Mouse (Mus musculus) kidney, adult 9 months (tissue): Measurements from ENCODE around the gene Swsap1.
A peak's percentile ranks its signal among the peaks of the same experiment; 100 is the strongest.

Experiments used
- DNase-seq: peaks from one replicate; pipeline ENCODE4 v3.0.0; 2022

The Swsap1 gene

DNA sequence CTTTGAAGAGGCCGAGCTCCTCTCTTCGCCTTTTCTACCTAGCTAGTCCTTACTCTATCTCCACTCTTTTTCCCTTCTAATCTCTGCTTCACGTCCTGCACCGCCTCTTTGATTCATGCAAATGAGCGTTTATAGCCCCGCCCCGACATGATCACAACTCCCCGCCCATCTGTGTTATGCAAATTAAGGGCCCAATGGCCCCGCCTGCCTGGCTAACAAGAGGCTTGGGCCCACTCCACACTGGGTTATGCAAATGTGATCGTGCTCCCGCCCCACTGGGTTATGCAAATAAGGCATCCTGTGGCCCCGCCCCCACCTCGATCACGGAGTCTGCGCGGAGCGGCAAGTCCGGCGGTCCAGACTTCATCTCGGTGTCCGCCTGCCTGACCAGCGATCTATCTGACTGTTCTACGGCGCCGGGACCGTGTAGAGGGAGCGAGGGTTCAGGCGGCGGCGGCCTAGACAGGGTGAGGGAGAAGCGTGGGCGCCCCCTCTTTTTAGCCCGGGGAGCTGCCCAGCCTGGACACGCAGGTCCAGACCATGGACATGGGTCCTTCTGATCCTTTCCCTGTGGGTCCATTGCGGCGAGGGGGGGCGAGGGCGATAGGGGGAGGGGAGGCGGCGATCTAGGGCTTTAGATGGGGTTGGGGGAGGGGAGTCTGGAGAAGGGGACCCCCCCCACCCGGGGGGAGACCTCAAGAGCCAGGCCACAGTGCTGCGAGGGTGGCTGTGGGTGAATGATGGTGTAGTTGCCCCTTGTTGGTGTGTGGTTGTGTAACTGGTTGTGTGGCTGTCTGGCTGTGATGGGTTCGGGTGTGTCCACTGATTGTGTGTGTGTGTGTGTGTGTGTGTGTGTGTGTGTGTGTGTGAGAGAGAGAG, 18.6 kb upstream of the Swsap1 start, which contains the start of gene Plppr2:
TSS of gene Plppr2 (plus strand) at position 342 of the 879 bp plus-strand sequence.
- DNase-seq = peak; percentile 98

- no peak for DNase-seq
Observed at GRCm38 (mm10) chr9:21937711-21938175, 17.8 kb upstream of the Swsap1 start.

- no peak for DNase-seq
Observed at GRCm38 (mm10) chr9:21938234-21938855, 17.2 kb upstream of the Swsap1 start.

GRCm38 (mm10) chr9:21943046-21943445, 12.5 kb upstream of the Swsap1 start:
- no peak for DNase-seq

DNA sequence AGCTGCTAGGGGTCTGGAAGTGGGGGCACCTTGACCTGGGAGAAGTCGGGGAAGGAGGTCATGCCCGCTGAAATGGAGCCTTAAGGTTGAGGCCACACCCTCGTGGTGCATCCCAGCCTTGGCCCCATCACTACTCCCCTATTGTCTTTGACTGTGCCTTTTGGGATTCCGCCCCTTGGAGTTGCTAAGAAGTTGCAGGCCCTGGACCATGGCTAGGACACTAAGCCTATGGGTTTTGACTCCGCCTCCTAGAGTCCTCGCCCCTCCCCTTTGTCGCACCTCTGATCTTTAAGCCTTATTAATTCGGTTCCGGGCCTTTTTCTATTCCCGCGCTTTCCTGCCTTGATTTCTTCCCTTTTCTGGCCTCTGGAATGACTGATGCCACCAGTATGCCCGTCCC, 11.9 kb upstream of the Swsap1 start:
- no peak for DNase-seq

DNA sequence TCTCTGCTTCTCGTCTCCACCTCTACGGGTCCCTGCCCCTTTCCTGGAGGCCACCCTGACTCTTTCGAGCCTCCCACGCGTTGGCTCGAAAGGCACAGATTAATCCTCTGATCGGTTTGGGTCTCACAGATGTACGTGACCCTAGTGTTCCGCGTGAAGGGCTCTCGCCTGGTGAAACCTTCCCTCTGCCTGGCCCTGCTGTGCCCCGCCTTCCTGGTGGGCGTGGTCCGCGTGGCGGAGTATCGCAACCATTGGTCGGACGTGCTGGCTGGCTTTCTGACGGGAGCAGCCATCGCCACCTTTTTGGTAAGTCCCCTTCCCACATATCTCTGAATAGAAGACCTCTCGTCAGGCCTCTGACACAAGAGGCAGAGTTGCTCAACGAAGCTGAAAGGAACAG, 11.3 kb upstream of the Swsap1 start:
- DNase-seq = no peak

- no peak for DNase-seq
Observed at GRCm38 (mm10) chr9:21947540-21948130, 7.9 kb upstream of the Swsap1 start.

GRCm38 (mm10) chr9:21948146-21948545, 7.4 kb upstream of the Swsap1 start:
- no peak for DNase-seq

DNA sequence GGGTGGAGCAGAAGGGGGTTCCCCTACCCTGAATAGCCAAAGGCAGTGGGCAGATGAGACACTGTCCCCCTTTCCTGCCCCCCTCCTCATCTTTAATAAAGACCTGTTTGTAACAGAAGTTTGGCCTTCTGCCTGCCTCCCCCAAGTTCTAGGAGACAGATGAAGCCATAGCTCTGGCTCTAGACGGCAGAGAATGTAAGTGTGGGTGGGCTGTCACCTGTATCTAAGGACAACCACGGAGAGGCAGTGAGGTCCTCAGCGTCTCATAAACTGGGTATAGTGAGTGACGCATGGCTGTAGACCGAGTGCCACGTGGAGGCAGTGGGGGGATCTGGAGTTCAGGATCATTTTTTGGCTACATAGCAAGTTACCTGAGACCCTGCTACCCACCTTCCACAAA, 6.8 kb upstream of the Swsap1 start:
- no peak for DNase-seq

- peak; percentile 64 for DNase-seq
Observed at GRCm38 (mm10) chr9:21950322-21950721, 5.2 kb upstream of the Swsap1 start.

DNA sequence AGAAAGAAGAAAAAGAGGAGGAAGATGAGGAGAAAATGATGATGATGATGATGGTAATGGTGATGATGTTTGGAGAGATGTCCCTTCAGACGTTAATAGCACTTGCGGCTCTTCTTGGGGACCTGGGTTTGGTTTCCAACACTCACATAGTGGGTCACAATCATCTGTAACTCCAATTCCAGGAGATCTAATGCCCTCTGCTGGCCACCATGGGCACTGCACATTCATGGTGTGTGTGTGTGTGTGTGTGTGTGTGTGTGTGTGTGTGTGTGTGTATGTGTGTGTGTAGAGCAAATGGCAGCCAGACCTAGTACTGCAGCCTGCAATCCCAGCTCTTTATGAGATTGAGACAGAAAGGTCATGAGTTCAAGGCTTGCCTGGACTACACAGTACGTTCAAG, 3.6 kb upstream of the Swsap1 start:
- no peak for DNase-seq

DNA sequence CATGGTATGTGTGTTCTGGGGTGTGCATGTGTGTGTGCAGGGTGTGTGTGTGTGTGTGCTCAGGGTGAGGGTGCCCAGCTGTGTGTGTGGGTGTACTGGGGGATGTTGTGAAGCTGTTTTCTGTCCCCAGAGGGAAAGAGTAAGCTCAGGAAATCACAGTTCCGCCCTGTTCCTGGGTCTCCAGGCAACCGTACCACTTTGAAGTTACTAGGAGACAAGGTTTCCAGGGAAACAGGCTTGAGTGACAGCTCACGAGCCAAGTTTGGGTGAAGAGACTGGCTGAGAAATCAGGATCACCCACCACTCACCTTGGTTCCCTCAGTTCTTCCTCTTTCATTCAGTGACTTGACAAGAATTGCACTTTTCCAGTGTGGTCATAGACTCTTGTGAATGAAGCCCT, 2.0 kb upstream of the Swsap1 start:
- no peak for DNase-seq

GRCm38 (mm10) chr9:21954635-21955034, 920 bp upstream of the Swsap1 start:
- DNase-seq = no peak

- no peak for DNase-seq
Observed at GRCm38 (mm10) chr9:21955225-21955569, 358 bp upstream of the Swsap1 start.

GRCm38 (mm10) chr9:21958372-21958771, 2.8 kb downstream of the Swsap1 start:
- DNase-seq = no peak

DNA sequence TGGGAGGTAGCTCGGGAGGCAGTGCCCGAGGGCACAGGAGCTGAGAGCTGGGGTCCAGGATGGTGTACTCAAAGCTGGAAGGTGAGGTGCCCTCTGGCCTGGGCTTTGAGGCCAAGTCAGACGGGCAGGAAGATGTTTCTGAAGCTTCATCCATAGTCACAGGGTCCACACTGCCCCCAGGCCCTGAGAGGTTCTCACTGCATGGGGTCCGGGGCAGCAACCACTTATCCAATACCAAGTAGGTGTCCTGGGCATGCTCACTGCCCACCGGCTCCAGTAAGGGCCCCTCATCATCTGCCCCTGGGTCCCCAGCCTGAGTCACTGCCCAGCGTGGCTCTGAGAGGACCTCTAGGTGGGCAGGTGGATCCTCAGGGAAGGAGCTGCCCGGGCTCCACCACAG, 3.7 kb downstream of the Swsap1 start:
- no peak for DNase-seq

DNA sequence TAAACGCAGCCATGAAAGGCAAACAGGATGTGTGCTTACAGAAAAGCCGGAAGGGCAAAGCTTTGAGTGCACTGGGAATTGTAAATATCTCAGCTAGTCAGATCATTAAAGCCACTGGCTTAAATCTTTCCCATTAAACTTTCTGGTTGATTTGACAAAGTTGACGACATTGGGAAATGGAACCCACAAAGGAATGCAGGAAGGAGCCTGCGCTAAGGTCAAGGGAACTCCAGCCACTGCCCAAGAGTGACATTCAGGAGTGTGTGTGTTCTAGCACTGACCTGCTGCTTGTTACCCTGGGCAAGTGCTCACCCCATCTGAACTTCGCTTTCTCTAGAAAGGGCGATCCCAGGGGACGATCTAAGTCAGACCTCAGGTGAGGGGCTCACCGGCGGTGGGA, 4.6 kb downstream of the Swsap1 start:
- DNase-seq = peak; percentile 63

DNA sequence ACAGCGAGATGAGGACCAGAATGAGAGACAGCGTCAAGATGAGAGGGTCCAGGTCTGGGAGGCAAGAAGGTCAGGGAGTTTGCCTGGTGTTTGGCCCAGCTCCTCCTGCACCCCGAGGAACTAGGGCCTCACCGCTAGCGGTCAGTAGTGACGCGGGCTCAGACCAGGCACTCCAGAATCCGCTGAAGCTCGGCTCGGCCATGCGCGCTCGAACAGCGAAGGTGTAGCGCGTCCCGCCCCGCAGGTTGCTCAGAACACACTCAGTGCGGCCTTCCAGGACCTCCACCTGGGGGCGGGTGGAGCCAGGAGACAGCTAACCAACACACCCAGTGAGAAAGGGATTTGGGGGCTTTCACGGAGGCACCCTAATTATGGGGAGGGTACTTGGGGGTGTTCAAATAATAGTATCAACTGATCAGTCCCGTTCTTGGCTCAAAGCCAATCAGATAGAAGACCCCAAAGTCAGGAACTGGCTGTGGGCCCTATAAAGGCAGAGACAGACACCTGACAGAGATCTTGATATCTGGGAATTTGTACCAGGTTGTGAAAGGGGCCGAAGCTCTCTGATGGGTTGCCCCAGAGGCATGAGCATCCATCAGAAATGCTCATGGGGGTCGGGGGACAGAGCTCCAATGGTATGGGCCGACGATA, 5.1 kb downstream of the Swsap1 start:
- DNase-seq = no peak

GRCm38 (mm10) chr9:21961366-21961980, 5.9 kb downstream of the Swsap1 start:
- DNase-seq = no peak

DNA sequence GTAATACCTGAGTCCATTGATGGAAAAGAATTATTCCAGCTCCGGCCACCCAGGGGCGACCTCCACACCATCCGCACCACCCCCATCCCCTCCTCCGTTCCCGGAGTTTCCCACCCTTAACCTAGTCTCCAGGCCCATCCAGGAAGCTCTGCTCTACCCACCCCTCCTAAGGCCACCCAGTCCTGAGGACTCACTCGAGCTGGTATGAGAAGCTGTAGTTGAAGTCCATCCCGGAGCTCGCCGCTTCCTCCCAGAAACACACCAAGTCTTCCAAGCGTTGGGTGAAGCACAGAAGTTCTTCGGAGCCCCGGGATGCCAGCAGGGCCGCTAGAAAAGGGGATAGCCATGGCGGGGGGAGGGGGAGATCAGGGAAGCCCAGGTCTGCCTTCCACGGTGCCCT, 6.5 kb downstream of the Swsap1 start:
- no peak for DNase-seq

GRCm38 (mm10) chr9:21962416-21963059, 7.0 kb downstream of the Swsap1 start:
- DNase-seq = peak; percentile 49

DNA sequence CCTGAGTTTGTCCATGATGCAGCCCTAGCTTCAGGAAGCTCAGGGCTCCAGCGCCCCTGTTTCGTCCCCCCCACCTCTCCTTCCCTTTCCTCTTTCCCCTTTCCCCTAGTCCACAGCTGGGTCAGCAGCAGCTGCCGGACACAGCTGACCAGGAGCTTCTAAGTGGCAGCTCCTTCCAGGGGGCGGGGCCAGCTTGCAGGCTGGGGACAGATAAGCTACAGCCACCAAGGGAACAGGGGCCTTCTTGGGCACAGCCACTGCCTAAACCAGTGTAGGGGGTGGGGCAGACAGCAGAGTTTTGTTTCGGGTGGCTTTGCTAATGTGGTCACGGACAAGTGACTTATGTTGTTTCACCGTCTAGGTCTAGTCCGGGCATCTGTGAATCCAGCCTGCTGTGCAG, 7.9 kb downstream of the Swsap1 start, which contains the start of gene Epor:
TSS of gene Epor (minus strand) at position 90 of the 400 bp plus-strand sequence.
- peak; percentile 51 for DNase-seq
